Mouse (Mus musculus) CD8-positive naive resting alpha-beta T cell, adult 57 days (primary cell): ENCODE data around the gene Mettl21a. TPM values are rescaled to one million over a fixed set of nuclear protein-coding genes. Genes with fewer than 3 reads are reported as not detected.

Source experiments
- total RNA-seq: library from RNA; stranded (reverse); gene quantifications from one replicate; pipeline ENCODE4 v1.2.4, GENCODE M21; 2023

Mettl21a gene
- total RNA-seq, result 4.1 TPM

GRCm38 (mm10) chr1:64616881-64617714 is at the start of gene Mettl21a:
Gene Mettl21a, minus strand, starts transcription at chr1:64617242.

Other genes with a start within 250 kb of the Mettl21a start
- gene Creb1, start 84.6 kb downstream of the Mettl21a start, total RNA-seq, result 113 TPM
- gene Ccnyl1, start 73.2 kb upstream of the Mettl21a start, total RNA-seq, result 12.6 TPM
- 4.4 TPM for gene Fzd5, start 120.5 kb upstream of the Mettl21a start, total RNA-seq